Mouse (Mus musculus) intestine, embryonic 15.5 days (tissue): Measurements from ENCODE around the gene Parp8. TPM values are rescaled to one million over a fixed set of nuclear protein-coding genes. Genes with fewer than 3 reads are reported as not detected.

ENCODE experiments used
- ATAC-seq: fragments of 200-750 bp; cut with Nextera tagmentation; 2 replicates; pipeline ENCODE4 v1.8.0; 2017; ENCODE audit warnings: moderate TSS enrichment, moderate library complexity
- H3K27ac ChIP-seq: fragments of 300-500 bp; sonication (generic); 2 replicates; pipeline ENCODE4 v1.5.1; 2015; ENCODE audit warnings: mild to moderate bottlenecking, inconsistent platforms
- H3K27me3 ChIP-seq: fragments of 300-500 bp; sonication (generic); replicated peaks from 2 replicates; pipeline ENCODE4 v1.6.1; 2015; ENCODE audit warnings: inconsistent platforms
- H3K36me3 ChIP-seq: fragments of 300-500 bp; sonication (generic); 2 replicates; pipeline ENCODE4 v1.6.1; 2015; ENCODE audit warnings: inconsistent platforms
- H3K4me1 ChIP-seq: fragments of 300-500 bp; sonication (generic); replicated peaks from 2 replicates; pipeline ENCODE4 v1.6.1; 2015; ENCODE audit warnings: inconsistent platforms
- H3K4me2 ChIP-seq: fragments of 300-500 bp; sonication (generic); replicated peaks from 2 replicates; pipeline ENCODE4 v1.6.1; 2015; ENCODE audit warnings: mild to moderate bottlenecking, inconsistent platforms
- H3K4me3 ChIP-seq: fragments of 300-500 bp; sonication (generic); replicated peaks from 2 replicates; pipeline ENCODE4 v1.5.1; 2015; ENCODE audit warnings: inconsistent platforms
- H3K9ac ChIP-seq: fragments of 300-500 bp; sonication (generic); 2 replicates; pipeline ENCODE4 v1.6.1; 2015; ENCODE audit warnings: inconsistent platforms
- H3K9me3 ChIP-seq: fragments of 300-500 bp; sonication (generic); 2 replicates; pipeline ENCODE4 v1.6.1; 2016; ENCODE audit warnings: inconsistent platforms
- WGBS: fragments of 180-500 bp; shearing (Covaris S2); methylation state at CpG from one replicate; pipeline ENCODE4 v1.1.7; 2015; 5-methylcytosine and 5-hydroxymethylcytosine counted together
- polyA plus RNA-seq: library from polyadenylated mRNA; unstranded; fragments of >200 nt; fragmentation: Nextera tagmentation; extraction: Ambion mirVana; gene quantifications from 2 replicates; pipeline ENCODE4 v1.2.1, GENCODE M21; 2015

The Parp8 gene
- polyA plus RNA-seq, 1 experiment from 2014 or later, result 8.8 TPM

DNA sequence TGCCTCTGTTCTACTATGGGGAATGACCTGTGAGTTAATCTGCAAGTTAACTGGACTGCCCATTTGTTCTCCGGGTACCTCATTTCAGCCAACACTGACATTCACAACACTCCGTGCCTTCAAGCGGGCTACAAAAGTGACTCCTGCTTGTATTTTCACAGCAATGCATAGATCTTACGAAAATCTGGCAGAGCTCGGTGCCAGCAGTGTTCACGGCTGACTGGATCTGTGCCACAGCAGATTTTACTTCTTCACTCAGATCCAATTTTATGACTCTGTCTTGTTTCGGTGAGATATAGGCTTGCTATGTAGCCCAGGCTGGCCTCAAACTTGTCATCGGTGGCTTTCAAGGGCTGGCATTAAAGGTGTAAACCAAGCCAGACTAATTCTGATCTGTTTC is 15.2 kb downstream of the Parp8 start:
- Histone ChIP-seq H3K4me3 (no peak overlapping the region), H3K4me1 (no peaks in the 10 kb centered on the region), H3K27me3 (no peaks in the 10 kb centered on the region), H3K9me3 (no peaks in the 10 kb centered on the region), H3K27ac (no peak overlapping the region), H3K9ac (no peak overlapping the region), H3K4me2 (no peak overlapping the region), H3K36me3 (no peaks in the 10 kb centered on the region)
- ATAC-seq, result no peak
- 81% methylated on average over 8 of the region's 8 CpGs for WGBS

DNA sequence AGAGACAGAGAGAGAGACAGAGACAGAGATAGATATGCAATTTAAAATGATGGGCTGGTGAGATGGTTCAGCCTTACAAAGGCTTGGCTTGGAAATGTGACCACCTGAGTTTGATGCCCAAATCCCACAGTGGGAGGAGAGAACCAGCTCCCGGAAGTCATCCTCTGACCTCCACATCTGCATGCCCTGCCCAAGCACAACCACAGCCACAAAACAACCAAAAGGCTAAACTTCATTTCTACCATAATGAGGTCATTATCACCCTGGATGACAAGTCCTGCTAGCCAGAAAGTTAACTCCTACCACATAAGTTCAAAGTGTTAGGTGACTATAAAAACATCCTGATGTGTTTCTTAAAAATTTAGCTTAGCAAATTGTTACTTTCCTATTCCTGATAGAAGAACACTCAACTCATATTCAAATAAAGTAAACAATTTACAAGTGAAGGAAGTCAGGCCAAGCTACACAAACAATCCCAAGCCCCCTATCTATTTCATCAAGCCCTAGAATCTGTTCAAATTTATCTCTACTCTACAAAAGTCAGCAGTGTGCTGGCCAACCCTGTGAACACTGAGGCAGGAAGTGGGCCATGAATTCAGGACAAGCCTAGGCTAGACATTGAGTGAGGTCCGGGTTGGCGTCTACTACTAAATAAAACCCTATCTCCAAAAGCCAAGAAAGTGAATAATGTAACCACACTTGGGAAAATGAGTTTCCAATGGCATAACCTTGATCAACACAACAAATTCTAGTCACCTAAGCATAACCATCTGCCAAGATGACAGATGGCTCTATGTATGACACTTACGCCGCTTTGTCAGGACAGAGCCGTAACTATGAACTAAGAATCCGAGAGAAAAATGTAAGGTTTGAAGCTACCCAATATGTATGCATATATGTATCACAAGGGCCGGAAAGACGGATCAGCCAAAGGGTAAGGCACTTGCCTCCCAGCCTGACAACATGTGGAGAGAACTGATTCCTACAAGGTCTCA is 17.0 kb downstream of the Parp8 start:
- Histone ChIP-seq H3K9me3 (no peaks in the 10 kb centered on the region), H3K4me3 (no peak overlapping the region), H3K9ac (no peak overlapping the region), H3K27me3 (no peaks in the 10 kb centered on the region), H3K4me2 (no peak overlapping the region), H3K4me1 (no peaks in the 10 kb centered on the region), H3K36me3 (no peaks in the 10 kb centered on the region), H3K27ac (no peak overlapping the region)
- WGBS, result 92% methylated on average over 9 of the region's 9 CpGs
- no peak for ATAC-seq

DNA sequence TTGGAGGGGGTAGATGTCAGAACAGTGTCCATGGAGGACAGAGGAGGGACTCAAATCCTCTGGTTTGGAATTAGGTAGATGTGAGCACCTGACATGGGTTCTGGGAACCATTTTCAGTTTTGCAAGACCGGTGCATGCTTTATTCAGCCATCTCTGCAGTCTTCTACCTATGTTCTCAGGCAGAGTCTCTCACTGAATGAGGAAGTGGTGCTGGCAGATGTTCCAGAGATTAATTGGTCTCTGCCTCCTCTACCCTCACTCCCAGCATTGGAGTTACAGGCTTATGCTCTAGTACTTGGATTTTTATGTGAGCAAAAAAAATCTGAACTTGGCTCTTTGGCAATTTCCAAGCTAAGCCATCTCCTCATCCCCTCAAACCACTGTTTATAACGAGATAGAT is 17.8 kb downstream of the Parp8 start:
- 86% methylated on average over 2 of the region's 2 CpGs for WGBS
- H3K4me1 ChIP-seq, result no peaks in the 10 kb centered on the region
- no peaks in the 10 kb centered on the region for H3K36me3 ChIP-seq
- no peaks in the 10 kb centered on the region for H3K9me3 ChIP-seq
- no peaks in the 10 kb centered on the region for H3K27me3 ChIP-seq
- no peak overlapping the region for H3K9ac ChIP-seq
- H3K4me2 ChIP-seq, result no peak overlapping the region
- H3K4me3 ChIP-seq, result no peak overlapping the region
- no peak overlapping the region for H3K27ac ChIP-seq
- no peak for ATAC-seq

DNA sequence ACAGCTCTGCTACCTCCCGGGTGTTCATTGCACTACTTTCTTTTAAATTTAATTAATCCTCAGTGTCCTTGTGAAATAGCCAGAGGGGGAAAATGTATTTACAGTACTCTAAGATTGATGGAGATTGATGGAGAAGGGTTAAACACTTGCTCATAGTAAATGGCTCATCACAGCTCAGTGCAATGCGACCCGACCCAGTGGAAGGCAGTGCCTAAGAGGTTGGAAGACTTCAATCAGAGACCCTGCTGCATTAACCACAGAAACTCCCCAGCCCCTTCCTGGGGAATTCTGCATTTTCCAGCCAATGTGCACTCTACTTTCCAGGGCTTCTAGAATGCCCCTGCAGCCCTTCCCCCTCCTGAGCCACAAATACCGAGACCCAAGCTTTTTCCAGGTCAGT is 18.7 kb downstream of the Parp8 start:
- H3K9me3 ChIP-seq, result no peaks in the 10 kb centered on the region
- no peak overlapping the region for H3K9ac ChIP-seq
- H3K27me3 ChIP-seq, result no peaks in the 10 kb centered on the region
- 44% methylated on average over 4 of the region's 4 CpGs for WGBS
- no peak overlapping the region for H3K4me3 ChIP-seq
- ATAC-seq, result no peak
- H3K36me3 ChIP-seq, result no peaks in the 10 kb centered on the region
- H3K4me1 ChIP-seq, result no peaks in the 10 kb centered on the region
- no peak overlapping the region for H3K27ac ChIP-seq
- no peak overlapping the region for H3K4me2 ChIP-seq

DNA sequence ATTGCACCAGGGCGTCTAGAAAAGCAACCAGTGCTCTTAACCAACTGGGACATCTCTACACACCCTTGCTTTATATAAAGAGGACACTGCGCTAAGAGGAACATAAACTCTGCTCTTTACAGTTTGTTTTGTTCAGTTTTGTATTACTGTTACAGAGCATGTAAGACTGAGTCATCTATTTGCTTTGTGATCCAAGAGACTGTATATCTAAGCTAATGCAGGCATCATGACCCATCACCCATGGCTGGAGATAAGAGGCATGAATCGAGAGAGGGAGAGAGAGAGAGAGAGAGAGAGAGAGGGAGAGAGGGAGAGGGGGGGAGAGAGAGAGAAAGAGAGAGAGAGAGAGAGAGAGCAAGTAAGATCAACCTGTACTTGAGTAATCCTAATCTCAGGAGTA is 24.8 kb downstream of the Parp8 start:
- Histone ChIP-seq H3K9ac (no peak overlapping the region), H3K27ac (no peak overlapping the region), H3K36me3 (no peaks in the 10 kb centered on the region), H3K4me2 (no peak overlapping the region), H3K27me3 (no peaks in the 10 kb centered on the region), H3K4me3 (no peak overlapping the region), H3K4me1 (no peaks in the 10 kb centered on the region), H3K9me3 (no peaks in the 10 kb centered on the region)
- 80% methylated on average over 3 of the region's 3 CpGs for WGBS
- ATAC-seq, result no peak

DNA sequence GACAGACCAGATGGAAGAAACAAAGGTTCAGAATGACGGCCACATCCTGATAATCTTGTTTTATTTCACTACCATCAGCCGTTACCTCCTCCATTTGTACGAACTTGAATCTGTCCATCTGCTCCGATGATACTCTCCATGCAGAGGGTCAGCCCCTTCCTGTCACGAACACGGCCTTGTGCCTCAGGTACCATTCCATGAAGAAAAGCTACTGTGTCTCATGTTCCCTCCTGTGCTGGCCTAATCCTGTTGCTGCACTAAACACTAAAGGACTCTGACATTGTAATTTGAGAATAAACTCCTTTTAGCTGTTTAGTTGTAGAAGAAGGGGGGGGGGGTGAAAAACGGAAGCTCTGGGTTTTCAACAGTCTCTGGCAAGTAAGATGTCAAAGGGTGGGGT is 33.8 kb downstream of the Parp8 start:
- ATAC-seq, result no peak
- Histone ChIP-seq H3K4me1 (no peaks in the 10 kb centered on the region), H3K36me3 (no peaks in the 10 kb centered on the region), H3K27ac (no peak overlapping the region), H3K9me3 (no peaks in the 10 kb centered on the region), H3K27me3 (no peaks in the 10 kb centered on the region), H3K9ac (no peak overlapping the region), H3K4me3 (no peak overlapping the region), H3K4me2 (no peak overlapping the region)
- 75% methylated on average over 7 of the region's 7 CpGs for WGBS

DNA sequence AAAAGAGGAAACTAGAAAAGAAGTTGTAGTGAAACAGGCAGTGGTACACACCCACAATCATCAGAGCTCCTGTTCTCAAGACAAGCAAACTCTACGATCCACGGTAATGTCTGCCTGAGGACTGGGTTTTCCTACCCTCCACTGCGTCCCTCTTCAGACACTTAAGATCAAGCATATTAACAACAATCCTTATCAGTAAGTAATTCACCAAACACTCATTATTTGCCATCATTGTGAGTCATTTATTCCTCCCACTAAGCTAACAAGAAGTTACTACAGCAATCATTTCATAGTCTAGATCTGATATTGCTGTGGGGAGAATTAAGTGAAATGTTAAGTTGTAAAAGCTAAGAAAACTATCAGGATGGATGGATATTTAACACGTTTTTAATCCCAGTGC is 35.0 kb downstream of the Parp8 start:
- Histone ChIP-seq H3K36me3 (no peaks in the 10 kb centered on the region), H3K27me3 (no peaks in the 10 kb centered on the region), H3K4me1 (no peaks in the 10 kb centered on the region), H3K27ac (no peak overlapping the region), H3K4me2 (no peak overlapping the region), H3K9me3 (no peaks in the 10 kb centered on the region), H3K9ac (no peak overlapping the region), H3K4me3 (no peak overlapping the region)
- WGBS, result 60% methylated on average over 4 of the region's 4 CpGs
- ATAC-seq, result no peak

DNA sequence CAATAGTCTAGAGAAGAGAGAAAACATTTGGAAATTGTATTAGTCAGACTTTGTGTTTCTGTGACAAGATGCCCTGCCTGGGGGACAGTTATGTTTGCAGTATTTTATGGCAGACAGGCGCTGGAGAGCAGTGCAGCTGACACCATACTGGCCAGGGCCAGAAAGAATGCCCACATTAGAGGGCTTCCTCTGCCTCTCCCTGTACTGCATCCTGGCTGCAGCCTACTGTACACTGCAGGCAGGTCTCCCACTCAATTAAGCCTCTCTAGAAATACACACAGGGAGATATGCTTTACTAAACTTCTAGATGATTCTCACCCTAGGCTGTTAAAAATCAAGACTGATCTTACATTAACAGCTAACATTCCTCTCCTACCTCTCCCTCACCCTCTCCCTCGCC is 36.6 kb downstream of the Parp8 start:
- 57% methylated on average over 2 of the region's 2 CpGs for WGBS
- ATAC-seq, result no peak
- H3K9me3 ChIP-seq, result no peaks in the 10 kb centered on the region

DNA sequence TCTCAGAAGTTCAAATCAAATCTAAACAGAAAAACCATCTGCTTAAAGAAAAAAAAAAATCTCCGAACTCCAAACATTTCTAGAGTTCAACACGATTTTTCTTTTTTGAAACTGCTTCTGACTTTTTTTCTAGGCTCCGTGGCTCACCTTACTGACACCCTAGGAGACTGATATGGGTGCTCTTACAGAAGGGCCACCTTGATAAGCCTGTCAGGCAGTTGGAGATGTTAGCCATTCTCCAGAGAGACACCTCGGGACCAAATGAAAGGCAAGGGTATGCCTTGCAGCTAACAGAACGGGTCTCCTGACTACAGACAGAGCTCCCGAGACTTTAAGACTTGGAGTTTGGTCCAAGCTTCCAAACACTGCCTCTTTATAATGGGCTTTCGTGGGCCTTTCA is 37.1 kb downstream of the Parp8 start:
- ATAC-seq, result no peak
- H3K27me3 ChIP-seq, result no peaks in the 10 kb centered on the region
- no peaks in the 10 kb centered on the region for H3K36me3 ChIP-seq
- no peak overlapping the region for H3K9ac ChIP-seq
- no peak overlapping the region for H3K4me2 ChIP-seq
- H3K4me3 ChIP-seq, result no peak overlapping the region
- WGBS, result 70% methylated on average over 7 of the region's 7 CpGs
- H3K4me1 ChIP-seq, result no peaks in the 10 kb centered on the region
- no peak overlapping the region for H3K27ac ChIP-seq
- H3K9me3 ChIP-seq, result no peaks in the 10 kb centered on the region

More for the DNA sequence above, 36.6 kb downstream of the Parp8 start:
- no peak overlapping the region for H3K27ac ChIP-seq
- no peak overlapping the region for H3K4me2 ChIP-seq
- no peak overlapping the region for H3K4me3 ChIP-seq
- no peak overlapping the region for H3K9ac ChIP-seq
- H3K36me3 ChIP-seq, result no peaks in the 10 kb centered on the region
- no peaks in the 10 kb centered on the region for H3K4me1 ChIP-seq
- no peaks in the 10 kb centered on the region for H3K27me3 ChIP-seq

DNA sequence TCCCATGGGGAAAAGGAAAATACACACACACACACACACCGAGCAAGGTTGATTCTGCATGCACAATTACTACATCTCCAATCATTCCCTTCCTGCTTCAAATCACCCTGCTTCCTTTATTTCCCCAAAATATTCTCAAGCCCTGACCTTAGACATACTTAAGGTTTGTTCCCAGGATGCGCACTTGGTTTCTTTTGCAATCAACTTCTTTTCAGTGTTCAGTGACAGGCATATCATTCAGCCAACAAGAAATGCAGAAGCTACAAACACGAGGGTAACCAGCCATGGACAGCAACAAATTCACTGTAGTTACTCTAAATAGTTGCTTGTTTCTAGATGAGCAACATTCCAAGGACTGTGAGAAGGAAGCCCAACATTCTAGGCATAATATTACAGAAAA is 38.1 kb downstream of the Parp8 start:
- no peak for ATAC-seq
- Histone ChIP-seq H3K27me3 (no peaks in the 10 kb centered on the region), H3K9me3 (no peaks in the 10 kb centered on the region), H3K4me3 (no peak overlapping the region), H3K36me3 (no peaks in the 10 kb centered on the region), H3K4me2 (no peak overlapping the region), H3K27ac (no peak overlapping the region), H3K9ac (no peak overlapping the region), H3K4me1 (no peaks in the 10 kb centered on the region)
- WGBS, result 72% methylated on average over 3 of the region's 3 CpGs

DNA sequence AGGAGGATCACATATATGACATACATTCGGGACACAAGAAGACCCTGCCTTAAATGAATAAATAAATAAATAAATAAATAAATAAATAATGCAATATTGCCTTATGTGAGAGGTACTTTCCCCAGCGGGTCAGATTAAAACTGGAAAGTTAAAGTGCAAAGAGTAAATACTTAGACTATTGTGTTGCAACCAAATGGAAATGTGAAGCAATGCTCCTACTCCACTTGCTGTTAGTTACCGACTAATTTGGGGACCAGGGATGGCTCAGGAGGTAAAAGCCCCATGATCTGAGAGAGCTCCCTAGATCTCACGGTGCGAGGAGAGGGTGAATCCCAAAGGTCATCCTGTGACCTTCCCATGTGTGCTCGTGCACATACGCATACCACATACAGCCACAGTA is 38.7 kb downstream of the Parp8 start:
- Histone ChIP-seq H3K9ac (no peak overlapping the region), H3K4me2 (no peak overlapping the region), H3K27me3 (no peaks in the 10 kb centered on the region), H3K36me3 (no peaks in the 10 kb centered on the region), H3K9me3 (no peaks in the 10 kb centered on the region), H3K27ac (no peak overlapping the region), H3K4me3 (no peak overlapping the region), H3K4me1 (no peaks in the 10 kb centered on the region)
- 92% methylated on average over 7 of the region's 7 CpGs for WGBS
- no peak for ATAC-seq

DNA sequence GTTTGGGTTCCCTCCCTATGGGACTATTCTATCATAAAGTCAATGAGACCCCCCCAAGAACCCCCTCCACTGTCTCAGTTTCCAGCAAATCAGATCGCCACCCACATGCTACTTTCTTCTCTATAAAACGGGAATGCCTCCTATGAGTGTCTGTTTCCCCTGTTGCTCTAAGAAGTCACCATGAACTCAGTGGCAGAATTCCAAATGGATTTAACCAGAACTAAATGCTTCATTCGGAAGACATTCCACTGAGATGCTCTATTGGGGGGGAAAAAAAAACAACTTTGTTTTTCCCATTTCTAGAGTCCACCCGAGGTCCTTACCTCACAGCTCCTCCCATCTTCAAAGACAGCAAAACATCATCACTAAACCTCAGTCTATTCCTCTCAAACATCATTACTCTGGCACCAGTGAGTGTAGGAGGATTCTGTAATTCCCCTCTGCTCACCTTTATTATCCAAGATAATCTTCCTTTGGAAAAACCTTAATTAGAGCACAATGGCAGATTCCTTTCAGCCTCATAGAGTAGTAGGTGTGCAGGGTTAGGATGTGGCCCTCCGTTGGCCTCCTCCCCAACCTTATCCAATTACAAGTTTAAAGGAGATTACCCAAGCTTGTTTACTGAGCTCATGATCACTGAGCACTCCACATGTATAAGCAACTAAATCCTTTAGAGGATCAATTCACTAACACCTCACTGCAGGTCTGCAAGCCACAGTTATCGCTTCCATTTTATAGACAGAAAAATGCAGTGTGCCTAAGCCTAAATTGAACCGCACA is 51.1 kb downstream of the Parp8 start:
- Histone ChIP-seq H3K27ac (no peak overlapping the region), H3K9me3 (no peaks in the 10 kb centered on the region), H3K4me2 (no peak overlapping the region), H3K4me1 (no peaks in the 10 kb centered on the region), H3K36me3 (no peaks in the 10 kb centered on the region), H3K9ac (no peak overlapping the region), H3K4me3 (no peak overlapping the region), H3K27me3 (no peaks in the 10 kb centered on the region)
- WGBS, result 79% methylated on average over 7 of the region's 7 CpGs
- no peak for ATAC-seq
